ENCODE assay signal across 8 mouse cellular contexts in genomic region chr17:47526856-47527520, GRCm38 (mm10). TPM values are rescaled to one million over a fixed set of nuclear protein-coding genes. Genes with fewer than 3 reads are reported as not detected.
A peak's percentile ranks its signal among the peaks of the same experiment; 100 is the strongest.
DNase-seq lines count a peak whose midpoint lies in the region; ATAC-seq and TF ChIP-seq lines count a peak whose summit lies in the region.

No protein-coding gene starts in this region.

- no peak overlapping the region for H3K9ac ChIP-seq in hindbrain, postnatal 0 days (replicated peaks; ENCODE audit: low read length)
- 0 out of 2 replicates have a peak overlapping the region, but pooled peaks have one; percentile 14 for H3K9ac ChIP-seq in limb, embryonic 12.5 days (replicated peaks)

- no peak overlapping the region for H3K4me2 ChIP-seq in hindbrain, postnatal 0 days (ENCODE audit: low read depth, low read length)
- H3K4me2 ChIP-seq in limb, embryonic 12.5 days, result peak overlapping the region; percentile 13; the same call in 1 of the 2 replicates

- no peak overlapping the region for H3K4me3 ChIP-seq in hindbrain, embryonic 10.5 days
- H3K4me3 ChIP-seq in hindbrain, postnatal 0 days (ENCODE audit: low read length), result no peak overlapping the region
- no peak overlapping the region for H3K4me3 ChIP-seq in limb, embryonic 12.5 days (replicated peaks)
- no peak overlapping the region for H3K4me3 ChIP-seq in cerebellum, adult 2 months (replicated peaks; ENCODE audit: insufficient read depth, low read depth, low read length)

- 88% methylated on average over 17 of the region's 17 CpGs for WGBS in hindbrain, embryonic 10.5 days
- WGBS in hindbrain, postnatal 0 days, result 75% methylated on average over 17 of the region's 17 CpGs
- 73% methylated on average over 17 of the region's 17 CpGs for WGBS in limb, embryonic 12.5 days
- WGBS in cerebellum, adult 2 months, result 55% methylated on average over 17 of the region's 17 CpGs

- DNase-seq in hindbrain, embryonic 10.5 days (ENCODE audit: low spot score), result no peak
- no peak for DNase-seq in hindbrain, postnatal 0 days (ENCODE audit: low spot score)
- DNase-seq in urinary bladder, postnatal 4 days (ENCODE audit: low spot score in 2 of 2), result peak; percentile 59 to 65
- DNase-seq in urinary bladder, adult 2 months (ENCODE audit: low spot score), result no peak
- no peak for DNase-seq in cerebellum, adult 2 months
- no peak for DNase-seq in right cerebral cortex, postnatal 25 days
- DNase-seq in urinary bladder, postnatal 36 days (ENCODE audit: low spot score in 2 of 2), result no peak

- H3K27me3 ChIP-seq in hindbrain, embryonic 10.5 days (ENCODE audit: insufficient read depth, poor library complexity, severe bottlenecking), result no peaks in the 10 kb centered on the region
- H3K27me3 ChIP-seq in hindbrain, postnatal 0 days (ENCODE audit: insufficient read depth, low read length), result no peaks in the 10 kb centered on the region
- H3K27me3 ChIP-seq in limb, embryonic 12.5 days, result no peaks in the 10 kb centered on the region
- no peaks in the 10 kb centered on the region for H3K27me3 ChIP-seq in cerebellum, adult 2 months (ENCODE audit: control insufficient read depth, insufficient read depth, low read length)

- no peak for TF ChIP-seq POLR2A in cerebellum, adult 2 months (IDR thresholded peaks at IDR 0.05; ENCODE audit: borderline replicate concordance, insufficient read depth, low read length)

- H3K9me3 ChIP-seq in hindbrain, embryonic 10.5 days, result no peaks in the 10 kb centered on the region
- no peaks in the 10 kb centered on the region for H3K9me3 ChIP-seq in hindbrain, postnatal 0 days (ENCODE audit: low read length)
- no peaks in the 10 kb centered on the region for H3K9me3 ChIP-seq in limb, embryonic 12.5 days

- H3K4me1 ChIP-seq in hindbrain, embryonic 10.5 days (replicated peaks), result peaks cover 57% of the 10 kb centered on the region
- H3K4me1 ChIP-seq in hindbrain, postnatal 0 days (ENCODE audit: insufficient read depth, low read length), result peaks cover 5% of the 10 kb centered on the region; the same call in 1 of the 2 replicates
- peaks cover 43% of the 10 kb centered on the region for H3K4me1 ChIP-seq in limb, embryonic 12.5 days (replicated peaks)
- no peaks in the 10 kb centered on the region for H3K4me1 ChIP-seq in cerebellum, adult 2 months (ENCODE audit: control insufficient read depth, insufficient read depth, low read length)

- peak overlapping the region; percentile 87 for H3K27ac ChIP-seq in hindbrain, embryonic 10.5 days
- no peak overlapping the region for H3K27ac ChIP-seq in hindbrain, postnatal 0 days
- peak overlapping the region; percentile 92 for H3K27ac ChIP-seq in limb, embryonic 12.5 days
- no peak overlapping the region for H3K27ac ChIP-seq in cerebellum, adult 2 months (ENCODE audit: insufficient read depth, low read length)

- no peaks in the 10 kb centered on the region for H3K36me3 ChIP-seq in hindbrain, embryonic 10.5 days
- no peaks in the 10 kb centered on the region for H3K36me3 ChIP-seq in hindbrain, postnatal 0 days (ENCODE audit: insufficient read depth, low read length)
- no peaks in the 10 kb centered on the region for H3K36me3 ChIP-seq in limb, embryonic 12.5 days

- no peak for TF ChIP-seq CTCF in hindbrain, postnatal 0 days (IDR thresholded peaks at IDR 0.05; ENCODE audit: low read depth)
- TF ChIP-seq CTCF in cerebellum, adult 2 months (IDR thresholded peaks at IDR 0.05; ENCODE audit: borderline replicate concordance, insufficient read depth, low read depth, low read length), result no peak

- ATAC-seq in hindbrain, postnatal 0 days, result no peak
- 0 out of 2 replicates have a peak, but pooled peaks have one; percentile 71 for ATAC-seq in limb, embryonic 12.5 days (ENCODE audit: insufficient number of reproducible peaks, insufficient read depth, low FRiP score, low TSS enrichment, low read depth)

RNA-seq across cellular contexts. Expression of gene Ccnd3, which starts 22.1 kb away (rescaled TPM):
- 289 and 330 TPM in 2 replicates for polyA plus RNA-seq in hindbrain, embryonic 10.5 days (2016; fragmentation: Nextera tagmentation; extraction: Ambion mirVana)
- 55.0 and 63.4 TPM in 2 replicates for total RNA-seq in hindbrain, postnatal 0 days (2014; rRNA removed)
- 69.3 and 71.5 TPM in 2 replicates for polyA plus RNA-seq in hindbrain, postnatal 0 days (2015; fragmentation: Nextera tagmentation; extraction: Ambion mirVana)
- 110 and 134 TPM in 2 replicates for polyA plus RNA-seq in urinary bladder, adult 2 months (2012; rRNA removed)
- polyA plus RNA-seq in limb, embryonic 12.5 days (2016; fragmentation: Nextera tagmentation; extraction: Ambion mirVana), result 323 and 348 TPM in 2 replicates
- polyA plus RNA-seq in cerebellum, adult 2 months (2012; rRNA removed), result 50.5 and 57.3 TPM in 2 replicates

RNA-seq across cellular contexts. Expression of gene Taf8, which starts 24.9 kb away (rescaled TPM):
- 32.5 and 36.0 TPM in 2 replicates for polyA plus RNA-seq in hindbrain, embryonic 10.5 days (2016; fragmentation: Nextera tagmentation; extraction: Ambion mirVana)
- 17.9 and 22.2 TPM in 2 replicates for total RNA-seq in hindbrain, postnatal 0 days (2014; rRNA removed)
- 11.8 and 12.3 TPM in 2 replicates for polyA plus RNA-seq in hindbrain, postnatal 0 days (2015; fragmentation: Nextera tagmentation; extraction: Ambion mirVana)
- 29.5 and 33.2 TPM in 2 replicates for polyA plus RNA-seq in urinary bladder, adult 2 months (2012; rRNA removed)
- 39.0 and 40.3 TPM in 2 replicates for polyA plus RNA-seq in limb, embryonic 12.5 days (2016; fragmentation: Nextera tagmentation; extraction: Ambion mirVana)
- 30.7 and 32.0 TPM in 2 replicates for polyA plus RNA-seq in cerebellum, adult 2 months (2012; rRNA removed)

Comparison
In these comparisons a context has a peak if more than half of its experiments do, and no peak if none do; other contexts are left out.
1. DNase-seq: peak in urinary bladder, postnatal 4 days (2 of 2); none in hindbrain, embryonic 10.5 days (single experiment), hindbrain, postnatal 0 days (single experiment), urinary bladder, adult 2 months (single experiment), cerebellum, adult 2 months (0 of 2), right cerebral cortex, postnatal 25 days (single experiment) and urinary bladder, postnatal 36 days (0 of 2).
2. H3K27ac ChIP-seq: peak in hindbrain, embryonic 10.5 days (single experiment) and limb, embryonic 12.5 days (single experiment); none in hindbrain, postnatal 0 days (single experiment) and cerebellum, adult 2 months (single experiment).